Mouse (Mus musculus): ENCODE results near the gene Gm14214.

The Gm14214 gene

DNA sequence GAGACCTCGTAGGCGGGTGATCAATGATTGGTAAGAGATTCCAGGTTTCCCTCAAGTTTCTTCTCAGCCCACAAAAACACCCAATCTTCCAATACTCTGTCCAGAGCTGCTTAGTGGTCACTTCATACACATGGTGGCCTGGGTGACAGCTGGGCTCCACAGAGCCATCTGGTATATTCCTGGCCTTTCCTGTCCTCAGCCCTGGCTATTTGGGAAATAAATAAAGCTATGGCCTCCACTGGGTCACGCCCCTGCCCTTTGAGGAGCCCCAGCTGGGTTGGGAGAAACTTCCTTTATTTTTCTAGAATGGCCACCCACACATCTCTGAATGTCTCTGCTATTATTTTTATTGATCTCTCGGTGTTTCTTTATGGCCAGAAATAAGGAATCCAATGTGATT is 46.4 kb downstream of the Gm14214 start:
- no peak for DNase-seq

DNA sequence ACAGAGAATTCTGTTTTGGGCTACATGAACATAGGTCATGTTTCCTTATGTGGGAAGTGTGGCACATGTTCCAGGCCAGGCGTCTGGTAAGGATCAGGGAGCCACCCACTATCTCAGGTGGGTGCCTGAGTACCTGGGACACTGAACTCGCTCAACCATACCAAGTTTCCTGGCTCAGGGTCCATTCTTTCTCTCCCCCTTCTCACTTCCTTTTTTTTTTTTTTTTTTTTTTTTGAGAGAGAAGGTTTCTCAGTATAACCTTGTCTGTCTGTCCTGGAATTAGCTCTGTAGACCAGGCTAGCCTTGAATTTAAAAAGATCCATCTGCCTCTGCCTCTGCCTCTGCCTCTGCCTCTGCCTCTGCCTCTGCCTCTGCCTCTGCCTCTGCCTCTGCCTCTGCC is 49.5 kb downstream of the Gm14214 start:
- no peak for DNase-seq

Data from cerebellum, adult 8-10 months (tissue).